Mouse (Mus musculus): ENCODE data around the gene Dhps. TPM values are rescaled to one million over a fixed set of nuclear protein-coding genes. Genes with fewer than 3 reads are reported as not detected.
A peak's percentile ranks its signal among the peaks of the same experiment; 100 is the strongest.

The Dhps gene
- polyA plus RNA-seq, 1 experiment from 2014 or later, result 71.8 TPM

DNA sequence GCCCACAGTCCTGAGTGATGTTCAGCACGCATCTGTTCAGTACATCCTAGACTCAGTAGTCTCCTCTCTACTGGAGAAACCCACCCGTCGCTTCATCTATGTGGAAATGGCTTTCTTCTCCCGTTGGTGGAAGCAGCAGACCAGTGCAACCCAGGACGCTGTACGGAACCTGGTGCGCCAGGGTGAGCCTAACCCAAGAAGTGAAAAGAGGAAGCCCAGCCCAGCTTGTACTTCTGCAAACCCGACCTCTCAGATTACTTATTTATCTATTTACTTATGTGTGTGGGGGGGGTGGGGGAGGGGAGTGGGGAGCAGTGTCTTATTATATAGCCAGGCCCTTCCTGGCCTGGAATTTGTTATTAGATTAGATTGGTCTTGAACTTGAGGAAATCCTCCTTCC lies 13.1 kb downstream of the Dhps start:
- Histone ChIP-seq H3K4me3 (0 out of 2 replicates have a peak overlapping the region, but pooled peaks have one; percentile 67), H3K27ac (replicated peaks) (no peak overlapping the region), H3K9me3 (replicated peaks) (no peaks in the 10 kb centered on the region), H3K4me1 (peaks cover 36% of the 10 kb centered on the region), H3K27me3 (ENCODE audit: low read depth, poor library complexity, severe bottlenecking) (no peaks in the 10 kb centered on the region), H3K36me3 (peaks cover 46% of the 10 kb centered on the region)
- DNase-seq (ENCODE audit: low spot score), result no peak
- 93% methylated on average over 8 of the region's 8 CpGs for WGBS

- peaks cover 52% of the 10 kb centered on the region for H3K36me3 ChIP-seq
- H3K9me3 ChIP-seq (replicated peaks), result no peaks in the 10 kb centered on the region
- H3K27me3 ChIP-seq (ENCODE audit: low read depth, poor library complexity, severe bottlenecking), result no peaks in the 10 kb centered on the region
- 83% methylated on average over 3 of the region's 3 CpGs for WGBS
- no peak for DNase-seq (ENCODE audit: low spot score)
- H3K4me3 ChIP-seq, result no peak overlapping the region
- H3K27ac ChIP-seq (replicated peaks), result no peak overlapping the region
- H3K4me1 ChIP-seq, result peaks cover 27% of the 10 kb centered on the region
Measured at GRCm38 (mm10) chr8:85086238-85086637, 14.7 kb downstream of the Dhps start.

DNA sequence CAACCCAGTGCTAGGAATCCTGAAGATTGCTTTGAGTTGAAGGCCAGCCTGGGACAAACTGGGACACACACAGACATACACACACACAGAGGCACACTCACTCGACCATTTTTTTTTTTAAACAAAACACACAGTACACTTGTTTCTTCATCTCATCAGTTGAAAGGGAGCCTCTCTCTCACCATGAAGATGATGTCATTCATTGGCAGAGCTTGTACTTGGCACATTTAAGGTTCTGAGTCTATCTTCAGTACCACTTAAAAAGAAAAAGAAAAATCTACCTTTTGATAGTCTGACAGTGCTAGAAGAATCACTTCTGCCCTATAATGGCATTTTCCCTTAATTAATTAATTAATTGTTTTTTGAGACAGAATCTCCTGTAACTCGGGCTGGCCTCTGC lies 17.2 kb downstream of the Dhps start:
- peaks cover 69% of the 10 kb centered on the region for H3K36me3 ChIP-seq

GRCm38 (mm10) chr8:85090856-85091255 lies 19.3 kb downstream of the Dhps start:
- no peaks in the 10 kb centered on the region for H3K4me1 ChIP-seq
- H3K27ac ChIP-seq (replicated peaks), result no peak overlapping the region
- H3K9me3 ChIP-seq (replicated peaks), result no peaks in the 10 kb centered on the region
- H3K36me3 ChIP-seq, result peaks cover 80% of the 10 kb centered on the region
- H3K4me3 ChIP-seq, result no peak overlapping the region
- H3K27me3 ChIP-seq (ENCODE audit: low read depth, poor library complexity, severe bottlenecking), result no peaks in the 10 kb centered on the region
- no peak for DNase-seq (ENCODE audit: low spot score)
- WGBS, result 88% methylated on average over 11 of the region's 11 CpGs

More for the DNA sequence above, 17.2 kb downstream of the Dhps start:
- 90% methylated on average over 2 of the region's 2 CpGs for WGBS
- no peak overlapping the region for H3K27ac ChIP-seq (replicated peaks)
- no peaks in the 10 kb centered on the region for H3K27me3 ChIP-seq (ENCODE audit: low read depth, poor library complexity, severe bottlenecking)
- no peak for DNase-seq (ENCODE audit: low spot score)
- H3K9me3 ChIP-seq (replicated peaks), result no peaks in the 10 kb centered on the region
- H3K4me3 ChIP-seq, result no peak overlapping the region
- H3K4me1 ChIP-seq, result peaks cover 6% of the 10 kb centered on the region

- no peaks in the 10 kb centered on the region for H3K27me3 ChIP-seq (ENCODE audit: low read depth, poor library complexity, severe bottlenecking)
- WGBS, result 26% methylated on average over 21 of the region's 21 CpGs
- no peak for DNase-seq (ENCODE audit: low spot score)
- H3K36me3 ChIP-seq, result peaks cover 81% of the 10 kb centered on the region
- no peaks in the 10 kb centered on the region for H3K4me1 ChIP-seq
- no peak overlapping the region for H3K27ac ChIP-seq (replicated peaks)
- H3K4me3 ChIP-seq, result no peak overlapping the region
- no peaks in the 10 kb centered on the region for H3K9me3 ChIP-seq (replicated peaks)
Measured at GRCm38 (mm10) chr8:85091526-85092090, 20.1 kb downstream of the Dhps start.

- Histone ChIP-seq H3K36me3 (peaks cover 72% of the 10 kb centered on the region), H3K27me3 (ENCODE audit: low read depth, poor library complexity, severe bottlenecking) (no peaks in the 10 kb centered on the region), H3K4me3 (no peak overlapping the region), H3K4me1 (no peaks in the 10 kb centered on the region), H3K9me3 (replicated peaks) (no peaks in the 10 kb centered on the region), H3K27ac (replicated peaks) (no peak overlapping the region)
- 94% methylated on average over 13 of the region's 13 CpGs for WGBS
- DNase-seq (ENCODE audit: low spot score), result no peak
Measured at GRCm38 (mm10) chr8:85095051-85095450, 23.5 kb downstream of the Dhps start.

DNA sequence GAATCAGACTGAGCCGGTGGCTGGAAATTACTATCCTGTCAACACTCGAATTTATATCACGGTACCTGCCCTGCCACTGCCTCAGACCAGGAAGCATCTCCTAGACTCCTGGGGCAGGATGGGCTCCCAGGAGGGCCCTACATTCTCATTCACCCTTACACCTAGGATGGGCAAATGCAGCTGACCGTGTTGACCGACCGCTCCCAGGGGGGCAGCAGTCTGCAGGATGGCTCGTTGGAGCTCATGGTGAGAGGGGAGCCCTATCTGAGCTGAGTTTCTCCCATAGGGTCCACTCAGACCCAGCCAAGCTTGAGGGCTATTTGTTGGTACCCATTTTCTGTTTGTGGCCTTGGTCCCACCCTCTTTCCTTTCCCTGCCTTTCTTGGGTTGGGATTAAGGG lies 24.0 kb downstream of the Dhps start:
- H3K4me1 ChIP-seq, result no peaks in the 10 kb centered on the region
- no peaks in the 10 kb centered on the region for H3K27me3 ChIP-seq (ENCODE audit: low read depth, poor library complexity, severe bottlenecking)
- no peak overlapping the region for H3K27ac ChIP-seq (replicated peaks)
- H3K4me3 ChIP-seq, result no peak overlapping the region
- no peak for DNase-seq (ENCODE audit: low spot score)
- H3K36me3 ChIP-seq, result peaks cover 72% of the 10 kb centered on the region
- H3K9me3 ChIP-seq (replicated peaks), result no peaks in the 10 kb centered on the region
- 94% methylated on average over 7 of the region's 7 CpGs for WGBS

DNA sequence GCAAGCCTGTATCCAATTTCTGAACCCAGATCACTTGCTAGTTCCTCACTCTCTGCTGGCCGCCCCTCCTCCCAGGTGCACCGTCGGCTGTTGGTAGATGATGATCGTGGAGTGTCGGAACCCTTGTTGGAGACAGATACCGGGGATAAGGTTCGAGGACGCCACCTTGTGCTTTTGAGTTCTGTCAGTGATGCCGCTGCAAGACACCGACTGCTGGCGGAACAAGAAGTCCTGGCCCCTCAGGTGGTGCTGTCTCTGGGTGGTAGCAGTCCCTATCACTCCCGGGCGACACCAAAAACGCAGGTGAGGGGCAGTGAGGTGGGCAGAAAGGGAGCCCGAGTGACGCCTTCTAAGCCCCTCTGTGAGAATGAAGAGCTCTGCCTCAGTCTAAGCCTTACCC lies 24.6 kb downstream of the Dhps start:
- Histone ChIP-seq H3K27ac (replicated peaks) (no peak overlapping the region), H3K4me3 (no peak overlapping the region), H3K9me3 (replicated peaks) (no peaks in the 10 kb centered on the region), H3K27me3 (ENCODE audit: low read depth, poor library complexity, severe bottlenecking) (no peaks in the 10 kb centered on the region), H3K4me1 (no peaks in the 10 kb centered on the region), H3K36me3 (peaks cover 67% of the 10 kb centered on the region)
- no peak for DNase-seq (ENCODE audit: low spot score)
- WGBS, result 93% methylated on average over 16 of the region's 16 CpGs

DNA sequence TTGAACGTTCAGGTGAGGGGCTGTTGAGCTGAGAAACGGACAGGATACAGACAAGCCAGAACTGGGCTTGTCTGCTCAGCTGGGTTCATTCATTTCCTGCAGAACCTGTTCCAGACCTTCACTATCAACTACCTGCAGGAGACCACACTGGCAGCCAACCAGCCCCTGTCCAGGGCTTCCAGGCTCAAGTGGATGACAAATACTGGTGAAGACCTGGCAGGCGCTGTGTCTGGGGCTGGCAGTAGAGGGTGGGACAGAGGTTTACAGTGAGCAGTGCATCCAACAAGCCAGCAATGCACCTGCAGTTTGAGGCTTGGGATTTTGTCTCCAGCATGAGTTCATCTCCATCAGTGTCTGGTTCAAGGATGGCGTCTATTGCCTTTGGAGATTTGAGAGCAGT lies 25.3 kb downstream of the Dhps start:
- 0 out of 2 replicates have a peak, but pooled peaks cover 3% of the 10 kb centered on the region for H3K9me3 ChIP-seq (replicated peaks)
- peaks cover 60% of the 10 kb centered on the region for H3K36me3 ChIP-seq
- WGBS, result 92% methylated on average over 4 of the region's 4 CpGs
- H3K27me3 ChIP-seq (ENCODE audit: low read depth, poor library complexity, severe bottlenecking), result no peaks in the 10 kb centered on the region
- DNase-seq (ENCODE audit: low spot score), result no peak
- H3K27ac ChIP-seq (replicated peaks), result no peak overlapping the region
- no peaks in the 10 kb centered on the region for H3K4me1 ChIP-seq
- no peak overlapping the region for H3K4me3 ChIP-seq

GRCm38 (mm10) chr8:85100076-85100665 lies 28.6 kb downstream of the Dhps start:
- Histone ChIP-seq H3K4me1 (no peaks in the 10 kb centered on the region), H3K27me3 (ENCODE audit: low read depth, poor library complexity, severe bottlenecking) (no peaks in the 10 kb centered on the region), H3K27ac (replicated peaks) (no peak overlapping the region), H3K9me3 (replicated peaks) (peaks cover 3% of the 10 kb centered on the region; the same call in 1 of the 2 replicates), H3K4me3 (no peak overlapping the region), H3K36me3 (peaks cover 36% of the 10 kb centered on the region)
- no peak for DNase-seq (ENCODE audit: low spot score)
- WGBS, result 87% methylated on average over 4 of the region's 4 CpGs

DNA sequence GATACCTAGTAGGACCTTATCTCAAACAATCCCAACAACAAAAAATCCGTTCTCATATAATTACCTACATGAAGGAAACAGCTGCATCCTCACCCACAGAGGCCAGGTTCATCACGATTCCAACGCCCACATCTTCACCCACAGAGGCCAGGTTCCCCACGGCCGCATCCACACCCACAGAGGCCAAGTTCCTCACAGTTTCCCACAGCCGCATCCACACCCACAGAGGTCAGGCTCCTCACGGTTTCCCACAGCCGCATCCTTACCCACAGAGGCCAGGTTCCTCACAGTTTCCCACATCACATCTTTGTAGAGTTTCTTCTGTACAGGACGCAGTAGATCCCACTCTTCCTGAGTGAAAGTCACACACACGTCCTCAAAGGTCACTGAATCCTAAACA lies 41.7 kb downstream of the Dhps start:
- Histone ChIP-seq H3K4me3 (no peak overlapping the region), H3K27ac (replicated peaks) (no peak overlapping the region), H3K36me3 (peaks cover 25% of the 10 kb centered on the region), H3K9me3 (replicated peaks) (peaks cover 11% of the 10 kb centered on the region; the same call in 1 of the 2 replicates), H3K4me1 (no peaks in the 10 kb centered on the region), H3K27me3 (ENCODE audit: low read depth, poor library complexity, severe bottlenecking) (peaks cover 2% of the 10 kb centered on the region; the same call in 1 of the 2 replicates)
- 95% methylated on average over 10 of the region's 10 CpGs for WGBS
- DNase-seq (ENCODE audit: low spot score), result no peak

DNA sequence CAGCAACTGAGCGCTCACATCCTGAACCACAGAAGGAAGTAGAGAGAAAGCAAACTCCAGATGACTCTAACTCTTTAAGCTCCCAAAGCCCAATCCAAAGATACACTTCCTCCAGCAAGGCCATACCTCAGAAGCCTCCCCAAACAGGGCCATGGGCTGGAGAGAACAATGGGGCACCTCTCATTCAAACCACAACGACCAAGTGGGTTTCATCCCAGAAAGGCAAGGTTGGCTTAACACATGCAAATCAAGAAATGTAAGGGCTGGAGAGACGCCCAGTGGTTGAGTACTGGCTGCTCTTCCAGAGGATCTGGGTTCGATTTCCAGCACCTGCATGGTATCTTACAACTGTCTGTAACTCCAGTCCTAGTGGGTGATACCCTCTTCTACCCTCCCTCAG lies 43.9 kb downstream of the Dhps start:
- Histone ChIP-seq H3K4me3 (no peak overlapping the region), H3K36me3 (peaks cover 13% of the 10 kb centered on the region), H3K4me1 (peaks cover 10% of the 10 kb centered on the region), H3K27ac (replicated peaks) (no peak overlapping the region), H3K27me3 (ENCODE audit: low read depth, poor library complexity, severe bottlenecking) (peaks cover 9% of the 10 kb centered on the region), H3K9me3 (replicated peaks) (peaks cover 6% of the 10 kb centered on the region; the same call in 1 of the 2 replicates)
- DNase-seq (ENCODE audit: low spot score), result no peak
- 80% methylated on average over 4 of the region's 4 CpGs for WGBS

DNA sequence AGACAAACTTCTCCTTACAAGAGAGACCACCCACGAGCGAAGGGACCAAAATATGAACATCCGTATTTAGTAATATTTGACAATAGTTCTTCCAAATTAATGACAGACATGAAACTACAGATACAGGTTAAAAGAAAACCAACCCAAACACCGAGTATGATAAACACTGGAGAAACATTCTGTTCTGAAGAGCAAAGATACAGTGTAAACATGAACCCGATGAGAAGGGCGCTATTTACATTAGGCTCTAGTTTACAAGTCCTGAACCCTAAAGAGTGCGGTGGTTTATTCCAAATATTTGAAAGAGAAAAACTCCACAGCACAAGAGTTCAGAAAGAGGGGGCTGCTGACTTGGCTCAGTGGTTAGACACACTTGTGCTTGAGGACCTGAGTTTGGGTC lies 45.4 kb downstream of the Dhps start:
- 92% methylated on average over 7 of the region's 7 CpGs for WGBS
- DNase-seq (ENCODE audit: low spot score), result no peak
- Histone ChIP-seq H3K9me3 (replicated peaks) (0 out of 2 replicates have a peak, but pooled peaks cover 4% of the 10 kb centered on the region), H3K27ac (replicated peaks) (no peak overlapping the region), H3K4me1 (peaks cover 10% of the 10 kb centered on the region), H3K4me3 (no peak overlapping the region), H3K27me3 (ENCODE audit: low read depth, poor library complexity, severe bottlenecking) (peaks cover 9% of the 10 kb centered on the region), H3K36me3 (no peaks in the 10 kb centered on the region)

All from midbrain, embryonic 10.5 days (tissue).